Mouse (Mus musculus): ENCODE data around the gene Dnajb6.

Dnajb6 gene

GRCm38 (mm10) chr5:29854376-29854775, 118.9 kb downstream of the Dnajb6 start:
- DNase-seq = no peak

DNA sequence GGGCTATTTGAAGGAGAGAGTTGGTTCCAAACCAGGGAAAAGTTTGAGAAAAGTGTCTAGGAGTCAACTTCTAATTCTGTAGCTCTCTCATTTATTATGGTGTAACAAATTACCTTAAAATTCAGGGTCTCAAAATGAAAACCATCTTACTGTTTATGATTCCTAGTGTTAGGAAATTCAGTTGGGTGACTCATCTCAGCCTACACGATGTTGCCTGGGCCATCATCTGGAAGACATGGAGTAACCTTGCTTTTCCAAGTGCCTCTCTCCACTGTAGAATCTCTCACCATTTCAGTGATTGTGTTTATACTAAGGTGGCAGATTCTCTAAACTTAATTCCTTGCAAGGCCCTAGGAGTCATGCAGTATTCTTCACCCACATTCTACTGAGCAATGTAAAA, 119.5 kb downstream of the Dnajb6 start:
- DNase-seq = no peak

DNA sequence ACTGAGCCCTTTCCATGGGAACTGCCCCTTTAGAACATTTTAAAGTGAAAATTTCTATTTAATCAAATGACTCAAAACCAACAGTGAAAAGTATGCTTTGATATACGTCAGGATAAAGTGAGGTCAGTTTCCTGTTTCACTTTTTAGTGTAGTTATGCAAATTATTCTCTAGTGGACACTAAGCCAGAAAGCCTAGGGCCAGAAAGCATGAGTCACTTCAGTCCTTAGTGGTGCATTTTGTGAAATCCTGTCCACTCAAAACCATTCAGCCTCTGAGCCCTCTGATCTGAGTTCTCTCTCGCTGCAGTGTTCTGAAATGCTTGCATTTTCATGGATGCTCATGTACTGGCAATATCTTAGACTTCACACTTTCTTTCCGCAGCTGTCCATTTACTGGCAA, 126.0 kb downstream of the Dnajb6 start:
- no peak for DNase-seq

DNA sequence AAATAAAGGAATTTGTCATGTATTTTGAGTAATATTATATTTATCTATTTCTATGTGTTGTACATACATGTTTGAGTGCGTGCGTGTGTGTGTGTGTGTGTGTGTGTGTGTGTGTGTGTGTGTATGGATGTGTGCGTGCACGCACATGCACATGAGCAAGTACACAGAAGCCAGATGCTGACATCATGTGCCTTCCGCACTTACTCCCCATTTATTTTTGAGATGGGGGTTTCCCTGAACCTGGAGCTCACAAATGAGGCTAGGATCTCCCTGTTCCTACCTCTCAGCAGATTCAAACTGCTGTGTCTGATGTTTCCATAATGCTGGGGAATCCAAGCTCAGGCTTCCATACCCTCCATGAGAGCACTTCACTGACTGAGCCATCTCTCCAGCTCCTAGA, 126.9 kb downstream of the Dnajb6 start:
- DNase-seq = no peak

DNA sequence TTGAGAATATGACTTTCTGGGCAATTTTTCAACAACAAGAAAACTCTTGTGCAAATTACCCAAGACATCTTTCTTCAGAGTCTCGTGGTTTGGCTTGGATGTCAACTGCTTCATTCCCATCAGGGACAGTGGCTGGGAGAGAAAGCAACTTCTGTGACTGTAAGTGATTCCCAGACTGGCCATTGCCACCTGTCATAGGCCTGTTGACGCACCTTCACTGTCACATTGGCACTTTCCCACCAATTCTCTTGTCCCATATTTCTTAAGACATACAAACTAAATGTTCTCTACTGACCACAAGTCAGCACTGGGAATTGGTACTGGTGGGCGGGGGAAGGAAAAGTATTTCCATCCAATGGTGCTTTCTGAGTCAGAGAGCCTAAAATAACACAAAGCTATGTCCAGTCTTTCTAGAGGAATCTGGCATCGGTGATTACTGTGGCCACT, 128.8 kb downstream of the Dnajb6 start:
- DNase-seq = no peak

DNA sequence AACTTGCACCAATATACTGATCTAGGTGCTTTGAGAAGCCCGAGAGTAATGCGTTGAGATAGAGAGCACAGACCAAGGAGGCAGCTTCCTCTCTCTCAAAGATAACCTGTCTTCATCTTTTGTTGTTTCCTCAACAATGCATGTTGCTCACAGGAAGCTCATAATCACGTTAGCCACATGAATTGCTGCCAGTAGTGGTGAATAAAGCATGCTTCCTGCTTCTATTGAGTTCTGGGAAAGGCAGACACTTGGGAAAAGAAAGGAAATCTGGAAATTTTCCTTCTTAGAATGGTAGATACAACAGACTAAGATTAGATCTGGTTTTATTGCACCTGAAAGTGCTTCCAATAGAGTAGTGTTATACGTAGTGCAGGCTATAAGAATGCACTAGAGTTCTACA, 129.5 kb downstream of the Dnajb6 start:
- DNase-seq = no peak
